Mouse (Mus musculus) spleen, adult 2 months (tissue): ENCODE data around the gene Shank3. TPM values are rescaled to one million over a fixed set of nuclear protein-coding genes. Genes with fewer than 3 reads are reported as not detected.

Source experiments
- DNase-seq, 2 experiments: peaks; one replicate each; pipeline versions ENCODE4 v3.0.0 to v3.0.0-alpha.2; 2012 to 2021; ENCODE audit warnings: low spot score in 2 of 2, low read depth in 1 of 2
- H3K27ac ChIP-seq: fragments of 200-500 bp; 2 replicates; pipeline ENCODE4 v1.5.1; 2012; ENCODE audit warnings: low read length, inconsistent platforms; ENCODE audit not compliant: insufficient read depth
- H3K27me3 ChIP-seq: fragments of 200-500 bp; 2 replicates; pipeline ENCODE4 v1.6.1; 2012; ENCODE audit warnings: mild to moderate bottlenecking, moderate library complexity, low read length, inconsistent platforms; ENCODE audit not compliant: control insufficient read depth, insufficient read depth
- H3K36me3 ChIP-seq: fragments of 200-500 bp; 2 replicates; pipeline ENCODE4 v1.6.1; 2012; ENCODE audit warnings: mild to moderate bottlenecking, low read length, inconsistent platforms; ENCODE audit not compliant: control insufficient read depth, insufficient read depth
- H3K4me1 ChIP-seq: fragments of 200-500 bp; 2 replicates; pipeline ENCODE4 v1.6.1; 2011; ENCODE audit warnings: inconsistent platforms; ENCODE audit not compliant: control insufficient read depth, insufficient read depth, insufficient read length
- H3K4me3 ChIP-seq: fragments of 200-500 bp; 2 replicates; pipeline ENCODE4 v1.5.1; 2011; ENCODE audit warnings: mild to moderate bottlenecking, inconsistent platforms; ENCODE audit not compliant: insufficient read depth, insufficient read length; ENCODE audit errors: extremely low read depth
- CTCF ChIP-seq: fragments of 200-500 bp; IDR thresholded peaks from 2 replicates; pipeline ENCODE4 v1.5.1; 2011; ENCODE audit warnings: mild to moderate bottlenecking, inconsistent platforms; ENCODE audit not compliant: insufficient read depth, insufficient read length, insufficient replicate concordance; ENCODE audit errors: extremely low read depth
- POLR2A ChIP-seq: fragments of 200-500 bp; IDR thresholded peaks from 2 replicates; pipeline ENCODE4 v1.6.1; 2011; ENCODE audit warnings: low read depth, low read length, inconsistent platforms
- WGBS: fragments of 180-500 bp; shearing (Covaris S2); methylation state at CpG from one replicate; pipeline ENCODE4 v1.1.7; 2018; 5-methylcytosine and 5-hydroxymethylcytosine counted together
- polyA plus RNA-seq: library from polyadenylated mRNA; depleted of rRNA; stranded (reverse); fragments of >200 nt; gene quantifications from 2 replicates; pipeline ENCODE4 v1.2.3, GENCODE M21; 2012

Gene Shank3
- polyA plus RNA-seq, 1 experiment: 24.6 TPM

DNA sequence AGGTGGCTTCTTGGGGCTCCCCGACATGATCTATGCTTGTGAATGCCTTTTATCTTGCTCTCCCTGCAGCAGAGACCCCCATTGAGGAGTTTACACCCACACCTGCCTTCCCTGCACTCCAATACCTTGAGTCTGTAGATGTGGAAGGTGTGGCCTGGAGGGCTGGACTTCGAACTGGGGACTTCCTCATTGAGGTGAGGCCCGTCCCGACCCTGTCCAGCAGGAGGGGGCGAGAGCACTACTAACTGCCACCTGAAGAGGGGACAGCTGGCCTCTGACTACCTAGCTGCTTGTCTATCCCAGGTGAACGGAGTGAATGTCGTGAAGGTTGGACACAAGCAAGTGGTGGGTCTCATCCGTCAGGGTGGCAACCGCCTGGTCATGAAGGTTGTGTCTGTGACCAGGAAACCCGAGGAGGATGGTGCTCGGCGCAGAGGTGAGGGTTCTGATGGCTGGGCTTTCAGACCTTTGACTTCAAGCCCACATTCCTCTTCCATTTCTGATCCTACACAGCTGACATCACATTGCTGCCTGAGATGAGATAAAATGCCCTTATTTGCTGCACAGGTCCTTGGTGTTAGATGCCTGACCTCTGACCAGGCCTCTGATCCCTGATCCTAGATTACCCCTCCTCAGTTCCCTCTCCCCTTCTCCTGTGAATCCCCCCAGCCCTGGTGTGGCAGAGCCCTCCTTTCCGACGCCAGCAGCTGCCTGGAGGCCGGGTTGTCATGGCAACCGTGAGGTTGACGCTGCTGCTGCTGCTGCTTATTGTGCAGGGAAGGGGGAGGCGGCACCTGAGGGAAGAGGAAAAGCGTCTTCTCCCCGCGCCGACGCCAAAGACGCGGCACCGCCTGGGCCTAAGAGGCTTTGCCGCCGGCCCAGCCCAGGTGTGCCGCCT lies 32.9 kb downstream of the Shank3 start:
- no peak overlapping the region for H3K27ac ChIP-seq
- no peaks in the 10 kb centered on the region for H3K36me3 ChIP-seq
- H3K4me1 ChIP-seq: no peaks in the 10 kb centered on the region
- no peak for DNase-seq
- WGBS: 85% methylated on average over 29 of the region's 29 CpGs
- TF ChIP-seq CTCF (no peak), POLR2A (no peak)
- H3K27me3 ChIP-seq: no peaks in the 10 kb centered on the region
- no peak overlapping the region for H3K4me3 ChIP-seq

GRCm38 (mm10) chr15:89532924-89533842 lies 33.8 kb downstream of the Shank3 start:
- no peak for TF ChIP-seq POLR2A
- TF ChIP-seq CTCF: no peak
- no peak for DNase-seq
- Histone ChIP-seq H3K36me3 (no peaks in the 10 kb centered on the region), H3K27ac (no peak overlapping the region), H3K4me1 (no peaks in the 10 kb centered on the region), H3K4me3 (no peak overlapping the region), H3K27me3 (no peaks in the 10 kb centered on the region)
- WGBS: 92% methylated on average over 23 of the region's 23 CpGs

DNA sequence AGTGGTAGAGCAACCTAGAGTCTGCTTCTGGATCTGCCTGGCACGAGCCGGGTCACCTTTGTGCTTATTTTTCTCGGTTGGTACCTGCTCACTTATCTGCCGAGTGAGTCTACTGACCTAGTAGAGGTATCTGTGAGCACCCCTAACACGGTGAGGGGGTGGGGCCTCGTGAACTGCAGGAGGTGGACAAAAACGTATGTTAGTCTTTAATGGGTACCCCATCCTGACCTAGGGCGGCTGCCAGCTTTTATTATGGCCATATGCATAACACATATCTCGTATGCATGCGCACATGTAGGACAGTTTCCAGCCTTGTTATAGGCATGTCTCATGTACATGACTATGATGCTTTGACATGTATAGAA lies 34.4 kb downstream of the Shank3 start:
- no peak for DNase-seq
- TF ChIP-seq CTCF: no peak
- no peak for TF ChIP-seq POLR2A
- H3K36me3 ChIP-seq: no peaks in the 10 kb centered on the region
- no peaks in the 10 kb centered on the region for H3K27me3 ChIP-seq
- H3K4me3 ChIP-seq: no peak overlapping the region
- 90% methylated on average over 10 of the region's 10 CpGs for WGBS
- H3K4me1 ChIP-seq: no peaks in the 10 kb centered on the region
- no peak overlapping the region for H3K27ac ChIP-seq

GRCm38 (mm10) chr15:89544171-89544570 lies 44.7 kb downstream of the Shank3 start:
- H3K27me3 ChIP-seq: no peaks in the 10 kb centered on the region
- H3K4me3 ChIP-seq: no peak overlapping the region
- no peaks in the 10 kb centered on the region; the same call in 1 of the 2 replicates for H3K4me1 ChIP-seq
- no peak overlapping the region for H3K27ac ChIP-seq
- H3K36me3 ChIP-seq: no peaks in the 10 kb centered on the region
- 92% methylated on average over 7 of the region's 7 CpGs for WGBS
- no peak for DNase-seq
- no peak for TF ChIP-seq POLR2A
- no peak for TF ChIP-seq CTCF

- H3K36me3 ChIP-seq: no peaks in the 10 kb centered on the region
- H3K4me1 ChIP-seq: no peaks in the 10 kb centered on the region; the same call in 1 of the 2 replicates
These were observed 47.9 kb downstream of the Shank3 start for GRCm38 (mm10) chr15:89547321-89547720.

DNA sequence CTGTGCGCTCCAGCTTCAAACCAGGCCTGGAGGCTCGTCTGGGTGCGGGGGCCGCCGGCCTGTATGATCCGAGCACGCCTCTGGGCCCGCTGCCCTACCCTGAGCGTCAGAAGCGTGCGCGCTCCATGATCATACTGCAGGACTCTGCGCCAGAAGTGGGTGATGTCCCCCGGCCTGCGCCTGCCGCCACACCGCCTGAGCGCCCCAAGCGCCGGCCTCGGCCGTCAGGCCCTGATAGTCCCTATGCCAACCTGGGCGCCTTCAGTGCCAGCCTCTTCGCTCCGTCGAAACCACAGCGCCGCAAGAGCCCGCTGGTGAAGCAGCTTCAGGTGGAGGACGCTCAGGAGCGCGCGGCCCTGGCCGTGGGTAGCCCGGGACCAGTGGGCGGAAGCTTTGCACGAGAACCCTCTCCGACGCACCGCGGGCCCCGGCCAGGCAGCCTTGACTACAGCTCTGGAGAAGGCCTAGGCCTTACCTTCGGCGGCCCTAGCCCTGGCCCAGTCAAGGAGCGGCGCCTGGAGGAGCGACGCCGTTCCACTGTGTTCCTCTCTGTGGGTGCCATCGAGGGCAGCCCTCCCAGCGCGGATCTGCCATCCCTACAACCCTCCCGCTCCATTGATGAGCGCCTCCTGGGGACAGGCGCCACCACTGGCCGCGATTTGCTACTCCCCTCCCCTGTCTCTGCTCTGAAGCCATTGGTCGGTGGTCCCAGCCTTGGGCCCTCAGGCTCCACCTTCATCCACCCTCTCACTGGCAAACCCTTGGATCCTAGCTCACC lies 48.6 kb downstream of the Shank3 start:
- TF ChIP-seq CTCF (no peak), POLR2A (no peak)
- Histone ChIP-seq H3K4me1 (no peaks in the 10 kb centered on the region; the same call in 1 of the 2 replicates), H3K4me3 (no peak overlapping the region), H3K27ac (no peak overlapping the region), H3K36me3 (no peaks in the 10 kb centered on the region), H3K27me3 (no peaks in the 10 kb centered on the region)
- 93% methylated on average over 58 of the region's 58 CpGs for WGBS
- no peak for DNase-seq

More at GRCm38 (mm10) chr15:89547321-89547720, 47.9 kb downstream of the Shank3 start:
- H3K27me3 ChIP-seq: no peaks in the 10 kb centered on the region
- no peak overlapping the region for H3K27ac ChIP-seq
- H3K4me3 ChIP-seq: no peak overlapping the region
- no peak for TF ChIP-seq POLR2A
- no peak for TF ChIP-seq CTCF
- no peak for DNase-seq
- WGBS: 95% methylated on average over 8 of the region's 8 CpGs
